Mouse (Mus musculus): ENCODE results near the gene Strn3.
"Not testable (repeated sequence)": the region's sequence is repeated elsewhere in the genome, so short reads cannot be mapped to it uniquely, and the experiment has no call there.

The Strn3 gene

DNA sequence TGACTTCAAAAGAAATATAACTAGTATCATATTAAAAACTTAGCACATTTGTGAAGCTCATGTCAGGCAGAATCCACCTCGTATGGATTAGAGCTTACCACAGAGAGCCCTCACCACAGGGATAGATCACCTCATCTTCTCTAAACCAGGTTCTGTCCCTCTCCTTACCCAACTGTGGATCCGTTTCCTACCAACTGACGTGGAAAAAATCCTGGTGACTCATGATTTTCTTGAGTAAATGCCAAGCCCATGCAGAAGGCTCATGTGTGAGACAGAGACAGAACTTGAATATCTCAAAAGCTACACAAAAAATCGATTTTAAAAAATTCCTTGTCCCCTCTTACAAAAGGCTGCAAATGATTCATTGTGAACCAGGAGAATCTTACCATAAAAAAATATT, 85.6 kb downstream of the Strn3 start:
- DNase-seq = no peak

DNA sequence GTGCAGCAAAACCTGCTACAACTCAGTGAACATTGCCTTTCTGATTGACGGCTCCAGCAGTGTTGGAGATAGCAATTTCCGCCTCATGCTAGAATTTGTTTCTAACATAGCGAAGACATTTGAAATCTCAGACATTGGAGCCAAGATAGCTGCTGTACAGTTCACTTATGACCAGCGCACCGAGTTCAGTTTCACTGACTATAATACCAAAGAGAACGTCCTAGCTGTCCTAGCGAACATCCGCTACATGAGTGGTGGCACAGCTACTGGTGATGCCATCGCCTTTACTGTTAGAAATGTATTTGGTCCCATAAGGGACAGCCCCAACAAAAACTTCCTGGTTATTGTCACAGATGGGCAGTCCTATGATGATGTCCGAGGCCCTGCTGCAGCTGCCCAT, 88.4 kb downstream of the Strn3 start:
- no peak for DNase-seq

DNA sequence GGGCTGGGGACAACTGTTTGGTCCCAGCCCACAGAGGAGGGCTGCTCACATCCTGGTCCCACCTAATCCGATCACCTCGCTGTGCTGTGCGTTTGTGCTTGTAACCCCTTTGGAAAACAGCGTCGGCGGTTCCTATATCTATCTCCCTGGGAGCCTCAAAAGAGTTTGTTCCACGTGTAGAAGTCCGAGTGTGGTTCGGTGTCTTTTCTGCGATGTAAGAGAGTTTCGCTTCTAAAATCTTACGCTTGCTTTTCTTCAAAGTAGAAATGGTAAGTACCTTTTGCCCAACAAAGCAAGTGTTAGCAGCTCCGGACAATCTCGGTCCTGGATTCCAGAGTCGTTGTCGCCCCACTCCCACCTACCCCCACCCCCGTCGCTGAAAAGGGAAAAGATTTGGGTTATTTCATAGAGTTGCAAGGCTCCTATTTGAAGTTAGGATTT, 97.6 kb downstream of the Strn3 start:
- no peak for DNase-seq

DNA sequence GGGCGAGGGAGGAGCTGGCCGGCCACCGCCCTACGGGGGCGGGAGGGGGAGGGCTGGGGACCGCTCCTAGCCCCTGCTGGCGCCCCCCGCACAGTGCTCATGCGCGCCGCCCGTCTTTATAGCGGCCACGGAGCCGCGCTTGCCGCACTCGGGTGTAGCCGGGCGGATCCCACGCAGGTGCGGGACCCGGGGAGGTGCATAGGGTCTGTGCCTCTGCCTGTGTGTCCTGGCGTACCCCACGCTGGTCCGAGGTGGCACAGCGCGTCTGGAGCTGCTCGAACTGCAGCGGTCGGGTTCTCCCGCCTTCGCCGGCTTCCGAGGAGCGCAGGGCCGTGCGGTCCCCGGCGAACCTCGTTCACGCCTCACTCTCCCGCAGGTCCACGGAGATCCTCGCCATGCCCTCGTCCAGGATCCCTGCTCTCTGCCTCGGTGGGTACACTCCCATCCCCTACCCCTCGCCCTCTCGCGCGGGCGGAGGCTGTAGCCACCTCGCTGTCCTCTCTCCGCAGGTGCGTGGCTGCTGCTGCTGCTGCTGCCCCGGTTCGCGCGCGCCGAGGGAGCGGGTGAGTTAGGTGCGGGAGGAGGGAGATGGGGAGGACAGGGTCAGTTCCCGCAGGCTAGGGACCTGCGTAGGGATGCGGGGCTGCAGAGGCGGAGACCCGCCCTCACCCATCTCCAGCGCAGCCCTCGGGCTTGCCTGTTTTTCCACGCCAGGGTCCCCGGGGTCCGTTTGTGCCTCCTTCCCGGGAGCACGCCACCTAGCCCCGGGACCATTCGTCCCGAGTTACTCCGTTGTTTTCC, 98.3 kb downstream of the Strn3 start, which contains the start of gene Coch:
TSS of gene Coch (plus strand) at position 113 of the 801 bp plus-strand sequence.
- no peak for DNase-seq

DNA sequence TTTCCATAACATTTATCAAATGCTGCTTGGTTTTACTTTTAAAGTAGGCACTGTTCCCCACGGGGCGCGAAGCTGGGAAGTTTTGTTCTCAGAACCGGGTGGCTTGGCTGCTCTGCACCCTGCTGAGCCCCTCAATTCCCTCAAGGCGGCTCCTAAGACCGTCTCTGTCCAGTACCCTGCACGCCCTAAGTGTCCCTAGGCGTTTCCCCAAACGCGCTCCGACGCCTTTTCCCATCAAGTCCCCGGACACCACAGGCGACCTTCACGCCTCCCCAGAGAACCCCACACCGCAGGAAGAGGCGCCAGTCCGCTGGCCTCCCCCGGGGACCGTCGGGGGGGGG, 98.8 kb downstream of the Strn3 start:
- no peak for DNase-seq

DNA sequence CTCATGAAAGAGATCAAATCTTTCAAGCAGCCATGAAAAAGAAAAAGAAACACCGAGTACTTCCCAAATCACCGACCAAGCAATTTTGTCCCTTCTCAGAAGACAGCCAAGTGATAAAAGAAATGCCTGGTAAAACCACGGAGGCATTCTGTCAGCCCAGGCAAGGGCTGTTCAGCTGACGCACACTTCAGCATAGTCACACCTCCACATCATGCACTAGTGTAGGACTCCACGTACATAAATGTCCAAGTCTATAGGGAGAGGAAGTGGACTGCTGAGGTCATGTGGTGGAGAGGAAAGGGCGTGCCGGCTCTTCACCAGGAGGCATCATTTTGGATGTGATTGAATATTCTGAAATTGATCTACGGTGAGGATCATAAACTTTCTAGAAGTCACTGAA, 99.8 kb downstream of the Strn3 start:
- DNase-seq = no peak

DNA sequence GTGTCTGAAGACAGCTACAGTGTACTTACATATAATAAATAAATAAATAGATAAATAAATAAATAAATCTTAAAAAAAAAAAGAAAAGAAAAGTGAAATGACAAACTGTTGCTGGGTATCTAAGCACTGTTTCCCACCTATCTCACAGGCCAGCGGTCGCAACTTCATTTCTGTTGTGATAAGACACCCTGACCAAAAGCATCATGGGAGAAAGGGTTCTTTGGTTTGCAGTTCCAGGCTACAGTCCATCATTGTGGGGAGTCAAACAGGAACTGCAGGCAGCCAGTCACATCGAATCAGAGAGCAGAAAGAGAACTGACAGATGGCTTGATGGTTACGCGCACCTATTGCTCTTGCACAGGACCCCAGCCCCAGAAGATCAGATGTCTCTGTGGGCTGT, 102.4 kb downstream of the Strn3 start:
- DNase-seq = no peak

DNA sequence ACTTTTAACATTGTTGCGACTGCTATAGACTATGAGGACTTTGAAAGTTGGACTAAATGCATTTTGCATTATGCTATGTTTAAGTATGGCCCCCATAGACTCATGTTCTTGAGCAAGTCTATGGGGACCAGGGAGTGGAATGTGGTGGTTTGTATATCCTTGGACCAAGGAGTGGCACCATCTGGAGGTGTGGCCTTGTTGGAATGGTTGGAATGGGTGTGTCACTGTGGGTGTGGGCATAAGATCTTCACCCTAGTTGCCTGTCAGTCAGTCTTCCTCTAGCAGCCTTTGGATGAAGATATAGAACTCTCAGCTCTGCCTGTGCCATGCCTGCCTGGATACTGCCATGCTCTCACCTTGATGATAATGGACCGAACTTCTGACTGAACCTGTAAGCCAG, 113.9 kb downstream of the Strn3 start:
- DNase-seq = not testable (repeated sequence)

DNA sequence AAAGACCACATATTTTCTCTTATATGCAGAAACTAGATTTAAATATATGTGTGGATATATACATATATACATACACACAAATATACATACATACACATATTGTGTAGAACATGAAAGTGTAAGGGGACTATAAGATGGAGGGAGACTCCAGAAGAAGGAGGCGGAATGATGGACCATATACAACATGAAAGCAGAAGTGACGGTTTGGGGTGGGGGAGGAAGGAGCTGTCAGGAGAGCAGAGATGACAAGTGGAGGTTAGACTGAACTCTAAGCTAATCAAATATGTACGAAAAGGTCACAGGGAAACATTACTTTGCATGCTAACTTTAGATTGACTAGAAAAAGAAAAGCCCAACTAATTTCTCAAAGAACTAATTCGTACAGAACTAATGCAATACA, 119.0 kb downstream of the Strn3 start:
- no peak for DNase-seq

DNA sequence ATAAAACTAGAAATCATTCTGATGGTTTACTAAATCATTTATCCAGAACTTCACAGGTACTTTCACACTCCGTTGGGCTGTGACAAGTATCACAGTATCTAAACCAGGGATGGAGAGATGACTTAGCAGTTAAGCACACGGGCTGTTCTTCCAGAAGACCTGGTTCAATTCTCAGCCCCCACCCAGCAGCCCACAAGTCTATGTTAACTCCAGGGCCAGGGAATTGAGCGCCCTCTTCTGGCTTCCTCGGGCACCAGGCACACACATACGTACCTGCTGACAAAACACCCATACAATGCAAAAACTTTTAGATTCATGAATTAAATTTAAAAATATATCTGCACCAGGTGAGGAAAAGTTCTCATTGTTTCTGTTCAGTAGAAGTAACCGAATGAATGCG, 121.8 kb downstream of the Strn3 start:
- DNase-seq = no peak

DNA sequence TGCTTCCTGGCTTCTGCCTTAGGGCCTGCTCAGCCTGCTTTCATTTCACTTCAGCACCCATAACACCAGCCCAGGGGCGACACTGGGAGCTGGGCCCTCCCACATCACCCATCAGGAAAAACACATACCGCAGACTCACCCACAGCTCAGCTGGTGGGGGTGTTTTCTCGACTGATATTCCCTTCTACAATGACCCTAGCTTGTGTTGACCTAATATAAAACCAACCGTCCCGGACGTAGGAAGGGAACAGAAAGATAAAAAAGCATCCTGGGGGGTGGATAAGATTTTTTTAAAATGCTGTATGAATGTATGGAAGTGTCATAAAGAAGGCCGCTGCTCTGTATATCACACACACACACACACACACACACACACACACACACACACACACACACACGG, 122.2 kb downstream of the Strn3 start:
- DNase-seq = no peak

DNA sequence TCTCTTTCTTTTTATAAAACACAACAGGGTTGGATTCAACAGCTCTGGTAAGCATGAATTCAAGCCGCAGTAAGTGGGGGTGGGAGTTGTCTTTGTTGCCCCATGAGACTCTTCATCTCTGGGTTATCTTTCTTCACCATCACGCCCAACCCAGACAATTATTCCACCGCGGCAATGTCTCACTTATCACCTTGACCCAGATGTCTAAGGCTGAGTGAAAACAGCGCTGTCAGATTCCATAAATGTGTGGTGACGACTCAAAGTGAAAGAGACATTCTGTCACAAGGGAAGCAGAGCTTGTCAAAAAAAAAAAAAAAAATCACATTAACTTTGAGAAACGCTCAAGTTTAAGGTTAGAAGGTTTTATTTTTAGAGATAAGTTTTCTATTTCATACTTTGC, 124.5 kb downstream of the Strn3 start:
- DNase-seq = no peak

DNA sequence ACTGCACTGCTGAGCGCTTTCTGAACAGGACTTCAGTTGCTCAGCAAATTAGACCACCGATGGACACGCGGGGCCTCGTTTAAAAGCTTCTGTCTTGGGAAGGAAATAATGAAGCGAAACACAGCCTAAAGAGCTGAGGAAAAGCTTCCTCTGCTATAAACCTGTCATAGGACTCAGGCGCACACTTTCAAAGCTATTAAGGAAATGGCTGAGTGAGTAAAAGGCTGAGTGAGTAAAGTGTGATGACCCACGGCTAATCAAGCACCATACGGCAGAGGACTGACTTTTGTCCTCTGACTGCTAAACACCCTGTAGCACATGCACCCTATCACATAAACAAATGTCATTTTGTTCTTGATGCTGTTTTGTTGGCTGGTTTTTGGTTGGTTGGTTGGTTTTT, 130.3 kb downstream of the Strn3 start:
- DNase-seq = no peak

Measured in thymus, adult 18-20 months (tissue).